Mouse (Mus musculus): Measurements from ENCODE around the gene Gm20521. TPM values are rescaled to one million over a fixed set of nuclear protein-coding genes. Genes with fewer than 3 reads are reported as not detected.

Gm20521 gene
- polyA plus RNA-seq, 1 experiment, result 2.2 TPM

DNA sequence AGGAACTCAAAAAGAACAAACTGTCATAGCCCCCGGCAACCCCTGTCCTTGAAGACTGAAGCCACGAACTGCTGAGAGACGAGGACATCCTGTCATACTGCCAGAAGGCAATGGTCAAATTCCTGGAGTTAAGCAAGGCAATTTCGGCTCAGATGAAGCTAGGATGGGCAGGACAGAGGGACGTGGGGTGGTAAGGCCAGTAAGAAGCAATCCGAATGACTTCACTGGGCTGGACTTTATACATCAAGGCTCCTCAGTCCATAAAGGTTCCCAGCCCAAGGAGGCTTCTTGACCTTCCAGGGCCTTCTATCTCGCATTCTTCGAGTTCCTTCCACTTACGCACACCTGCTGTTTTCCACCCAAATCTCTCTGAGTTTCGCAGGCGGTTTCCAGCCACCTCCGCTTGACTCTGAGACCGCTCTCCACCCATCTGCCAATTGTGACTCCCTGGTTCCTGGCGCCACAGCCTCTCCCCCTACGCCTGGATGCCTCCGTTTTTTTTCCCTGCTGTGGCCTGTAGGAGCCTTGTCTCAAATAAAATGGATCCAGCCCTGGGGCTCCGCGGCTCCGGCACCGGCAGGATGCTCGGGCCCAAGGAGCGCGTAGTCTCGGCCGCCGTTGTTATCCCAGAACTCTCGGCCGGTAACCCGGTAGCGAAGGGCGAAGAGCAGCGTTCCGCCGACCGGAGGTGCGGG is 7.2 kb upstream of the Gm20521 start:
- peak overlapping the region; percentile 92 for H3K4me3 ChIP-seq (ENCODE audit: control insufficient read depth, low read depth, low read length)
- H3K4me1 ChIP-seq (ENCODE audit: control insufficient read depth, insufficient read depth, low read length), result peaks cover 9% of the 10 kb centered on the region
- H3K27me3 ChIP-seq (ENCODE audit: control insufficient read depth, insufficient read depth, low read length), result no peaks in the 10 kb centered on the region
- TF ChIP-seq POLR2A (IDR thresholded peaks at IDR 0.05; ENCODE audit: control insufficient read depth, low read depth, low read length) (no peak), CTCF (IDR thresholded peaks at IDR 0.05; ENCODE audit: control insufficient read depth, insufficient read depth, insufficient replicate concordance, low read depth, low read length) (no peak)
- H3K36me3 ChIP-seq (ENCODE audit: control insufficient read depth, insufficient read depth, low read length), result no peaks in the 10 kb centered on the region
- H3K27ac ChIP-seq (ENCODE audit: control insufficient read depth, insufficient read depth, low read depth, low read length), result peak overlapping the region; percentile 84

DNA sequence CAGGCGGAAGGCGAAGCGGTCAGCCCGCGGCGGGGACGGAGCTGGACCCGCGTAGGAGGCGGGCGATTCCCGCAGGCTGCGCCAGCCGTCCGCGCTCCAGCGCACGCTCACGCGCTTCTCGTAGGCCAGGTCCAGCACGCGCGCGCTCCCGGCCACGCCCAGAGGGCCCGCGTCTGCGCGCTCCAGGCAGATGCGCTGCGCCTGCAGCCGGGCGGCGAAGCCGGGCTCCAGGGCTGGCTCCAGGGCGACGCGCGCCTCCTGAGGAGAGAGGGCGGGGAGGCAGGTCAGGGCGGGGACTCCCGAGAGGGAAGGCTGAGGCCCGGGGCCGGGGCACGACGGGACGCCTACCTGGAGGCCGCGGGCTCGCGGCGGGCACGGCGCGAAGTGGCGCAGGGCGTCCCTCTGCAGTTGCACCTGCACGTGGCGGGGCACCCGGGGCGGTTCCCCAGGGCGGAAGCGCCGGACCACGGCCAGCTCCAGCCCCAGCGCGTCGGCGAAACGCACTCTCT is 6.6 kb upstream of the Gm20521 start:
- H3K4me3 ChIP-seq (ENCODE audit: control insufficient read depth, low read depth, low read length), result peak overlapping the region; percentile 92
- H3K4me1 ChIP-seq (ENCODE audit: control insufficient read depth, insufficient read depth, low read length), result peaks cover 9% of the 10 kb centered on the region
- no peaks in the 10 kb centered on the region for H3K27me3 ChIP-seq (ENCODE audit: control insufficient read depth, insufficient read depth, low read length)
- H3K36me3 ChIP-seq (ENCODE audit: control insufficient read depth, insufficient read depth, low read length), result no peaks in the 10 kb centered on the region
- TF ChIP-seq CTCF (IDR thresholded peaks at IDR 0.05; ENCODE audit: control insufficient read depth, insufficient read depth, insufficient replicate concordance, low read depth, low read length) (no peak), POLR2A (IDR thresholded peaks at IDR 0.05; ENCODE audit: control insufficient read depth, low read depth, low read length) (peak; percentile 56)
- peak overlapping the region; percentile 84 for H3K27ac ChIP-seq (ENCODE audit: control insufficient read depth, insufficient read depth, low read depth, low read length)

- TF ChIP-seq CTCF (IDR thresholded peaks at IDR 0.05; ENCODE audit: control insufficient read depth, insufficient read depth, insufficient replicate concordance, low read depth, low read length) (no peak), POLR2A (IDR thresholded peaks at IDR 0.05; ENCODE audit: control insufficient read depth, low read depth, low read length) (0 out of 2 replicates have a peak, but pooled peaks have one; percentile 16)
- H3K36me3 ChIP-seq (ENCODE audit: control insufficient read depth, insufficient read depth, low read length), result no peaks in the 10 kb centered on the region
- H3K4me3 ChIP-seq (ENCODE audit: control insufficient read depth, low read depth, low read length), result peak within 1 kb of the TSS; percentile 92
- H3K4me1 ChIP-seq (ENCODE audit: control insufficient read depth, insufficient read depth, low read length), result peaks cover 9% of the 10 kb centered on the region
- peak within 1 kb of the TSS; percentile 84 for H3K27ac ChIP-seq (ENCODE audit: control insufficient read depth, insufficient read depth, low read depth, low read length)
- no peaks in the 10 kb centered on the region for H3K27me3 ChIP-seq (ENCODE audit: control insufficient read depth, insufficient read depth, low read length)
Measured at GRCm38 (mm10) chr14:54877048-54877715, 6.1 kb upstream of the Gm20521 start, which contains the start of gene Ppp1r3e. Ppp1r3e (minus strand) TSS chr14:54877550.

GRCm38 (mm10) chr14:54884022-54884712 is 926 bp downstream of the Gm20521 start:
- peak overlapping the region; percentile 87 for H3K27ac ChIP-seq (ENCODE audit: control insufficient read depth, insufficient read depth, low read depth, low read length)
- H3K4me3 ChIP-seq (ENCODE audit: control insufficient read depth, low read depth, low read length), result peak overlapping the region; percentile 82
- TF ChIP-seq CTCF (IDR thresholded peaks at IDR 0.05; ENCODE audit: control insufficient read depth, insufficient read depth, insufficient replicate concordance, low read depth, low read length) (no peak), POLR2A (IDR thresholded peaks at IDR 0.05; ENCODE audit: control insufficient read depth, low read depth, low read length) (no peak; the same call in 1 of the 2 replicates)
- H3K27me3 ChIP-seq (ENCODE audit: control insufficient read depth, insufficient read depth, low read length), result no peaks in the 10 kb centered on the region
- peaks cover 5% of the 10 kb centered on the region for H3K4me1 ChIP-seq (ENCODE audit: control insufficient read depth, insufficient read depth, low read length)
- no peaks in the 10 kb centered on the region for H3K36me3 ChIP-seq (ENCODE audit: control insufficient read depth, insufficient read depth, low read length)

- peaks cover 5% of the 10 kb centered on the region for H3K4me1 ChIP-seq (ENCODE audit: control insufficient read depth, insufficient read depth, low read length)
- no peak overlapping the region for H3K4me3 ChIP-seq (ENCODE audit: control insufficient read depth, low read depth, low read length)
- H3K27ac ChIP-seq (ENCODE audit: control insufficient read depth, insufficient read depth, low read depth, low read length), result peak overlapping the region; percentile 50
- H3K36me3 ChIP-seq (ENCODE audit: control insufficient read depth, insufficient read depth, low read length), result no peaks in the 10 kb centered on the region
- TF ChIP-seq CTCF (IDR thresholded peaks at IDR 0.05; ENCODE audit: control insufficient read depth, insufficient read depth, insufficient replicate concordance, low read depth, low read length) (no peak), POLR2A (IDR thresholded peaks at IDR 0.05; ENCODE audit: control insufficient read depth, low read depth, low read length) (0 out of 2 replicates have a peak, but pooled peaks have one; percentile 23)
- H3K27me3 ChIP-seq (ENCODE audit: control insufficient read depth, insufficient read depth, low read length), result no peaks in the 10 kb centered on the region
Measured at GRCm38 (mm10) chr14:54885309-54885708, 2.1 kb downstream of the Gm20521 start.

DNA sequence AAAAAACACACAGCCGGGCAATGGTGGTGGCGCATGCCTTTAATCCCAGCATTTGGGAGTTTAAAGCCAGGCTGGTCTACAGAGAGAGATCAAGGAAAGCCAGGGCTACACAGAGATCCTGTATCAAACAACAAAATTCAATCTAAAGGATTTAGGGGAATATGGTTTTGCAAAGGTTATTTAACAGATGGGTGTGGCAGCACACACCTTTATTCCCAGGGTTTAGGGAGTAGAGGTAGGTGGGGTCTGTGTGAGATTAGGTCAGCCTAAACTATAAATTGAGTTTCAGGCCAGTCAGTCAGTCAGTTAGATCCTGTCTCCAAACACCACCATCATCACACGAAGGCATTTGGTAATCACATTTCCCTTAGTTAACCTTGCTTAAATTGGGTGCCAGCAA is 9.0 kb downstream of the Gm20521 start, which contains the start of gene Pabpn1:
Gene Pabpn1, plus strand, starts transcription at position 301 of the 400 bp plus-strand sequence.
- TF ChIP-seq POLR2A (IDR thresholded peaks at IDR 0.05; ENCODE audit: control insufficient read depth, low read depth, low read length) (no peak), CTCF (IDR thresholded peaks at IDR 0.05; ENCODE audit: control insufficient read depth, insufficient read depth, insufficient replicate concordance, low read depth, low read length) (no peak)
- H3K27ac ChIP-seq (ENCODE audit: control insufficient read depth, insufficient read depth, low read depth, low read length), result peak within 1 kb of the TSS; percentile 99
- peak within 1 kb of the TSS; percentile 99 for H3K4me3 ChIP-seq (ENCODE audit: control insufficient read depth, low read depth, low read length)
- no peaks in the 10 kb centered on the region for H3K27me3 ChIP-seq (ENCODE audit: control insufficient read depth, insufficient read depth, low read length)
- peaks cover 2% of the 10 kb centered on the region for H3K4me1 ChIP-seq (ENCODE audit: control insufficient read depth, insufficient read depth, low read length)
- peaks cover 3% of the 10 kb centered on the region; the same call in 1 of the 2 replicates for H3K36me3 ChIP-seq (ENCODE audit: control insufficient read depth, insufficient read depth, low read length)

Data from testis, adult 2 months (tissue).